Mouse (Mus musculus) myocyte (in vitro differentiated cells): ENCODE results near the gene Tulp1.

Experiments
- E2F4 ChIP-seq: IDR thresholded peaks from one replicate; pipeline ENCODE4 v1.6.1; 2011; ENCODE audit warnings: mild to moderate bottlenecking, control low read depth, moderate library complexity; ENCODE audit not compliant: insufficient read depth
- MYOD1 ChIP-seq, 3 experiments: IDR thresholded peaks; one replicate each; pipeline ENCODE4 v1.6.1; 2011; ENCODE audit warnings: control low read depth in 2 of 3, low read depth in 2 of 3, mild to moderate bottlenecking in 2 of 3, moderate library complexity in 1 of 3; ENCODE audit not compliant: insufficient read length in 2 of 3, control insufficient read depth in 1 of 3
- POLR2A ChIP-seq: IDR thresholded peaks from one replicate; pipeline ENCODE4 v1.6.1; 2011; ENCODE audit warnings: low read depth, mild to moderate bottlenecking, control low read depth, moderate library complexity; ENCODE audit not compliant: insufficient read length
- POLR2AphosphoS2 ChIP-seq: IDR thresholded peaks from one replicate; pipeline ENCODE4 v1.6.1; 2011; ENCODE audit warnings: low read depth, control low read depth; ENCODE audit not compliant: insufficient read length
- REST ChIP-seq: IDR thresholded peaks from one replicate; pipeline ENCODE4 v1.6.1; 2011; ENCODE audit warnings: mild to moderate bottlenecking, control low read depth, moderate library complexity; ENCODE audit not compliant: insufficient read depth, insufficient read length
- TCF12 ChIP-seq: IDR thresholded peaks from one replicate; pipeline ENCODE4 v1.6.1; 2011; ENCODE audit warnings: mild to moderate bottlenecking, control low read depth; ENCODE audit not compliant: poor library complexity, insufficient read depth, severe bottlenecking

GRCm38 (mm10) chr17:28345882-28346281, 19.1 kb downstream of the Tulp1 start:
- TF ChIP-seq POLR2A (no peak), MYOD1 (IDR thresholded peaks at IDR 0.05; ENCODE audit: control insufficient read depth in 1 of 3, insufficient read length in 2 of 3, low read depth in 2 of 3) (peak in 2 of 3 experiments; percentile 78 to 84), TCF12 (no peak), POLR2AphosphoS2 (no peak), REST (no peak), E2F4 (no peak)
